Mouse (Mus musculus): ENCODE measurements at regions not wholly inside any gene's neighbourhood (a gene's known extent, or its start where the extent isn't known, plus 50 kb on each side); places are given as distances from the start of the nearest gene placed in this dataset.

DNA sequence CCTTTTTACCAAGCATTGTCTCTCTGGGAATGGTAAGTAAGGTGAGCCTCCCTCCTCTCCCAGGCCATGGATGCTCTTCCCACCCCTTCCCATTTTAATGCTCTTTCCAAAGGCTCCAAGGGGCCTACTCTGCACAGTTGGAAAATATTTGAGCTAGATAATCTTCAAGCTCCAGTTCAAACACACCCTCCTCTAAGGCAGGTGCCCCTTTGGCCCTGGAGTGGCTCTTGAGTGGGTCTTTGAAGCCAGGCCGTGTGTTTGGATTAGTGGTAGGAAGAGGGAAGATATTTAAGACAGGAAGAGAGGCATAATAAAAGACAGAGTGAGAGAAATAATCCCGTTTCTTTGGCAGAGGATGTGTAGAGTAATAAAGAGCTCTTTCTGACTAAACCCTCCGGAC lies 59.9 kb upstream of the Lyplal1 start:
- no peak for TF ChIP-seq CTCF (IDR thresholded peaks at IDR 0.05; ENCODE audit: low read depth, low read length)
- TF ChIP-seq POLR2A (IDR thresholded peaks at IDR 0.05; ENCODE audit: borderline replicate concordance, low read depth, low read length): no peak
